Mouse (Mus musculus) right cerebral cortex, postnatal 14 days (tissue): ENCODE results near the gene Ebp.
A peak's percentile ranks its signal among the peaks of the same experiment; 100 is the strongest.

Source experiments
- DNase-seq: peaks from one replicate; pipeline ENCODE4 v3.0.0; 2022

The Ebp gene

DNA sequence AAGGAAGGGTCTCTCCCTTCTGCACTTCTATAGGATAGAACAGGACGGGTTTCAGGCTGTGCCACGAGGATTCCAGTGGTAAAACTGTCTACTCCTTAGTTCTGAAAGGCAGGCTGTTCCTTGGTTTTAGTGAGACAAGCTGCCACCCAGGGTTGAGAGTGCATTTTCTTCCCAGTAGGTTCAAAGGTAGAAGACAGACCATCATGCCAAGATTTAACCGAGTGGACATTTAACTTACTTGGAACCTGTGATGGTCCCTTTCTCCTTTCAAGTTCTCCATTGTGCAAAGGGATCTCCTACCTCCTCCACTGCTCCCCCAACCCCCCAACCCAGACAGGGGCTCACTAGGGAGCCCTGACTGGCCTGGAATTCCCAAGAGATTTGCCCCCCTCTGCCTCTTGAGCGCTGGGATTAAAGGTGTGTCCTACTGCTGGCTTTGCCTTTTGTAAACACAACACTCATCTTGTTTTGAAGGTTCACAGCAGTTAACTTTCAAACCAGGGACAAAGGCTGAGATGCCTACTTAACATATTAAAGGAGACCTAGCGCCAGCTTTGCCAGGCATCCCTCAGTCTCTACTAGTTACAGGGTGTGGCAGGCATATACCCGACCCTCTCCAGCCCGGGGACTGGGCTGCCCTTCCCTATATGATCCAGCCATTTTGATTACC lies 10.3 kb downstream of the Ebp start:
- no peak for DNase-seq

DNA sequence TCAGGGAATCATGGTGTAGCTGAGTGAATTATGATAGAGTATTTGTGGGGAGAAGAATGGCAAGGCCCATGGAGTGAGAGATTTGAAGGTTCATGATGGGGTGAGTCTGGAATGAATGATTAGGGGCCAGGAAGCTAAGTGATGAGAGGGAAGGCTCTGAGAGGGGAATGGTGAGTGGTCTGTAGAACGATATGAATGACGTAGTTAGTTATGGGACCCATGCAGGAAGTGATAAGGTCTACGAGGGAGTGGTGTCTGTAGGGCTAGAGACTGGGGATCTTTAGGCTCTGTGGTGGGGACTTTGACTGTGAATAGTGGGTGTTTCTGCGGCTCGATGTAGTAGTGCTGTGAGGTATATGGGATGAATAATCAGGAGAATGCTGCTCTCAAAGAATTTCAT lies 13.7 kb downstream of the Ebp start:
- DNase-seq: no peak

DNA sequence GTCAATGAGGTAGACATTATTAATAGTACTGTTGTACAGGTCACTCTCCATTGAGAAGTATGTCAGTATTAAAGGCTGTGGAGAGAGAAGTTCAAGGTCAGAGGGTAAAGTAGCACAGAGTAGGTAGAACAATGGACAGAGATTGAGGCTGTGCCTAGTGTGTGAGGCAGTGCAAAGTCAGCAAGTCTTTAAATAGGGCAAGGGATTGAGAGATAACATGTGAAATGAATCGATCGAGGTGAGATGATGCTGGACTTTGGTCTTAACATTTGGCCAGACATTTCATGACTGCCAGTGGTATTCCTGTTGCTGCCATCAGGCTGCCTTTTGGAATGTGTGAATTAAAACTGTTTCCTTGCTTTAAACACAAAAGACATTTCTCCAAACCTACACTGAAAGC lies 14.4 kb downstream of the Ebp start:
- no peak for DNase-seq

DNA sequence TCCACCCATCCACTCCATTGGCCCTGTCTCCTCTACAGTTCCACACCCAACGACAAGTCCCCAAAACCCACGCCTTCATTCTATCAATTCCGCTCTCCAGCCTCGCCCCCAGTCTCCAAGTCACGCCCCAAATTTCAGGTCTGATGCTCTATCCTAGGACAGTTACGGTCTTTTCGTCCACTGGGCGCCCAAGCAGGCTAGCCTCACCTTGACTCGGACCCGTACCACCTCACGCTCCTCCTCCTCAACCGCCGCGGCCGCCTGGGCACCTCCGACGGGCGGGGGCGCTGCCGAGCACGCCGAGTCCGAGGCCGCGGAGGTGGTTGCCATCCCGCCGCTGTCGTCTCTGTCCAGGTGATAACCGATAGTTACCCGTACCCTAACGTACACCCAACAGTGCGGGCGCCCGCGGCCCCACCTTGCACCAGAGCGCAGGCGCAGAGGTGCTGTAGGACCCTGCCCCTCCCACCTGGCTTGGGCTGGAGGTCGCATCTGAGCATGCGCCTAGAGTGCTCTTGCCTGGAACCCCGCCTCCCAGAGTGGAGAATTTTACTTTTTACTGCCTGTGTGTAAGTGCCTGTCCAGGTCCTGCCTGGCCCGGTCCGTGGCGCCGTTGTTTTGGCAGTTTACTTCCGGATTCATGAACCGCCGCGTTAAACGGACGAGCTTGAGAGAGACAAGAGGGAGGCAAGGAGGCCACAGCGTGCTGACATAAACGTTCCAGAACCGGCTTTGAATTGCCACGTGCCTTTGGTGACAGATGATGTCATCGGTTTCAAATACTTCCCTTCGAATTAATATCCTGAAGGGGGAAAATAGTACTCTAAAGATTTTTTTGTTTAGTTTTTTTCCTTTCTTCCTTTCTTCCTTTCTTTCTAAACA lies 17.6 kb downstream of the Ebp start, which contains the start of gene Tbc1d25:
Gene Tbc1d25, minus strand, starts transcription at position 678 of the 882 bp plus-strand sequence.
- DNase-seq: peak; percentile 72

DNA sequence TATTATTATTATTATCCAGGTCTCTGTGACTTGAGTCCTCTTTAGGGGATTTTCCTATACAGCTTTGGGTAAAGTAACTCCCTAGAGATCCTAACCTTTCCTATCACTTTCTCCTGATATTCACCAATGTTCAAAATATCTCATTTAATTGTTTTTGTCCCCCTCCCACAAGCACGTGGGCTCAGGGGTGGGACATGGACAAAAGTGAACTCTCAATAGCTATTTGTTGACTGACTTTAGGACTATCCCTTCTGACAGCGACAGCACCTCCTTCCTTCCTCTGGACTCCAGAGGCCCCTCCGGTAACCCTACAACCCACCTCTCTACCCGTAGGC lies 18.2 kb downstream of the Ebp start:
- no peak for DNase-seq

DNA sequence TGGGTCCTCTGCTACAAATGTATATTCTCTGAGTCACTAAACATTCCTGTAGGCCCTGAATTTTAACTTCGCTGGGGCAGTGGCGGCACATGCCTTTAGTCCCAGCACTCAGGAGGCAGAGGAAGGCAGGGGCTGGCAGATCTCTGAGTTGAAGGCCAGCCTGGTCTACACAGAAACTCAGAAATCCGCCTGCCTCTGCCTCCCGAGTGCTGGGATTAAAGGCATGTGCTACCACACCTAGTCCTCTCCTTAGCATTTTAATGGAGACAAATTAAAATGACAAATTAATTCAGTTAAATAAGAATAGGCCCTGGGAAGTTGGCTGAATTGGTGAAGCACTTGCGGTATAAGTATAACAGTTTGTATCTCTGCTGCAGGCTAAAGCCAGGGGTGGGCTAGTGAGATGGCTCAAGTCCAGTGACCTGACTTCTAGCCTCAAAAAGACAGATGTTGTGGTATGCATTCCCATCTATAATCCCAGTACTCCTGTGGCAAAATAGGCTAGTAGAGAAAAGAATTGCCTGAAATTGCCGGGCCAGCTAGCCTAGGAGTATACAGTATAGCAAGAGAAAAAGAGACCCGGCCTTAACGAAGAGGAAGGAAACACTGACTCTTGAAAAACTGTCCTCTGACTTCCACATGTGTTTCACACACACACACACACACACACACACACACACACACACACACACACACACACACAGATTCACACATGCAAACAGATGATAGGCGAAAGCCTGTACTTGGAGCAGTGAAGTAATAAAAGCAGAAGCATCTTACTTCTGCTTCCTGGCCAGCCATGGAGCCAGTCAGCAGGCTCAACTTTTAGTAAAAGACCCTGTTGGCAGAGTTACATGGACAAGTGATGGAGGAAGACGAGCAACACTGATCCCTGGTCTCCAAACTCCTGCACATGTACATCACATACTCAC lies 25.3 kb downstream of the Ebp start:
- DNase-seq: no peak

DNA sequence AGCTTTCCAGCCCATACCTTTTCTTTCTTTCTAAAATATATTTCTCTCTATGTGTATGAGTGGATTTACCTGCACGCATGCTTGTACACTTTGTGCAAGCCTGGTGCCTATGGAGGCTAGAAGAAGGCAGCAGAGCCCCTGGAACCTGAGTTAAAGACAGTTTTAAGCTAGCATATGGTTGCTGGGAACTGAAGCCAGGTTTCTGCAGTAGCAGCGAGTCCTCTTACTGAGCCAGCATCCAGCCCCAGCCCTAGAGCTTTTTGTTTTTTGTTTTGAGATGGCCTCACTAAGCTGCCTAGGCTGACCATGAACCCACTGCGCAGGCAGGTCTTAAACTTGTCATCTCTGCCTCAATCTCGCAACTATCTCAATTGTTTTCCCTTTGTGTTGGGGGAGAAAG lies 28.8 kb downstream of the Ebp start:
- DNase-seq: no peak

DNA sequence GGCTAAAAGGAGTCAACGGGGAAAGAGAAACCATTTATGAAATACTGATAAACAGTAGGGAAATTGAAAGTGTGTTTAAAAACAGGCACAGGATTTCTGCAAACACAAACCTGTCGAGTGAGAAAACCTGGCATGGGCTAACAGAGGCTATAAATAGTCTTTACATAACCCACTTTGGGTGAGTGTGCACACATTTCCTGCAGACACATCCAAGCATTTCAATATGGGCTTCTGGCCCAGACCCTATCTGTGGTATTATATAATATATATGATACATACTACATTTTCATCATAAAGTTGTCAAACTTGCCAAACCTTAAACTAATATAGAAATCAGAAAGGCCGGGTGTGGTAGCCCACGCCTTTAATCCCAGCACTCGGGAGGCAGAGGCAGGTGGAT lies 30.2 kb downstream of the Ebp start:
- no peak for DNase-seq

DNA sequence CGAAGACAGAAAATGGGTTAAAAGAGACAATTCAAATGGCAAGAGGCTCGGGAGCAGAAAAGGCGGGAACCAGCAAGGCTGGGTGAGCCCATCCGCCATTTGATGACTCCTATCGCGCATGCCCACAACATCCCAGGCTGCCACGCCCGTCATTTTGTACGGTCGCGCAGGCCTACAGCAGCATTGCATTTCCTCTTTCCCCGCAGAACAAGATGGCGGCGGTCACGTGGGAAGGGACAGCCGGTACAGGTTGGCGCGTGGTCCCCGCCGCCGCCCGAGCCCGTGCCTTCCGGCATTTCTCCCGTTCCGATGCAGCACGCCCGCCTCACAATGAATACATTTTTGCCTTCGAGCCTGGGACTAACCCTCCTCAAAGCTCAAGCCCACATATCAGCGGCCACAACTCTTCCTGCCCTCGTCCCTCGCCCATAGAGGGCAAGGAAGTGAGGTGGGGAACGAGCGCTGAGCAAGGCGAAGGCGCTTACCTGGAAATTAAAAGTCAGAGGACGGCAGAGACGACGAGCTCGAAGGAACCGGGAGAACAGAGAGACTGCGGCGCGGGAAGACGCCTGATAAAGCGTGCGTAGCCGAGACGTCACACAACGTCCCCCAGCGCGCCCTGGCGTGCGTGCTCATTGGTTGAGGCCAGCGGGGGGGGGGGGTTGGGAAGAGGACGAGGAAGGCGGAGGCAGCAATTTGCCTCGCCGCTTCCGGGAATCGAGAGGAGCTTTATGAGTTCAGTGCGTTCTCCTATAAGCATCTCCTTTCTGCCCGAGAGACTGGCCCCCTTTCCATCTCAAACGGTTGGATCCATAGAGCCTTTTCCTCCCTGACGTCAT lies 47.9 kb downstream of the Ebp start, which contains the start of gene Rbm3:
Gene Rbm3, minus strand, starts transcription at position 728 of the 839 bp plus-strand sequence.
- peak; percentile 84 for DNase-seq

DNA sequence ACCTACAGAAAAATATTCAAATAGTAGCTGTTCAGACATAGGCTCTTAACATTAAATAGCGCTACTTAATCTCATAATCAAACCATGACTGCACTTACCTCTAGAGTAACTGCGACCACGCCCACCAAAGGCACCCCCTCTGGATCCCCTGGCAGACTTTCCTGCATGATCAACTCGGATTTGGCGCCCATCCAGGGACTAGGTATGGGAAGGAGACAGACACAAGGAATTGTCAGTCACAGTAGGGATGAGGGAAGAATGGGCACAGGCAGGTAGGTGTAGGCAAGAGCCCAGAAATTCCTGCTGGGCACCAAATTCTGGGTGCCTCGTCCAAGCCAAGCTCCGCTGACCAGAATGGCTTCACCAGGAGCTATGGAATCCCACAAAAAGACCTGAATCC lies 49.6 kb downstream of the Ebp start:
- peak; percentile 23 for DNase-seq

DNA sequence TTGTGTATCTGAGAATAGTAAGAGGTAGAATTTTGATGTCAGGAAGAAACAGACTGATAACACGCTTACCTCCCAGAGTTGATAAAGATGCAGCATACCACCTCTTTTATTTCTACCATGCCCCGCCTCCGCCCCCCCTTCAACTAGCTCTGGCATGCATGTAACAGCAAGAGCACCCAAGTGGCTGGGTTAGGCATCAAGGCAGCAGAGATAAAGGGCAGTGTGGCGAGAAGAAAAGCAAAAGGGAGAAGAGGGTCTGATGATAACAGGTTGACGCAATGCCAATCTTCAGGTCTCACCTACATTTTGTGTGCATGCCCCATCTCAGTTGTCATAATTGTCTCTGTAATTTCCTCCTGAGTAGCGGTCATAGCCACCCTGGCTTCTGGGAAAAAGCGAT lies 50.4 kb downstream of the Ebp start:
- DNase-seq: no peak

DNA sequence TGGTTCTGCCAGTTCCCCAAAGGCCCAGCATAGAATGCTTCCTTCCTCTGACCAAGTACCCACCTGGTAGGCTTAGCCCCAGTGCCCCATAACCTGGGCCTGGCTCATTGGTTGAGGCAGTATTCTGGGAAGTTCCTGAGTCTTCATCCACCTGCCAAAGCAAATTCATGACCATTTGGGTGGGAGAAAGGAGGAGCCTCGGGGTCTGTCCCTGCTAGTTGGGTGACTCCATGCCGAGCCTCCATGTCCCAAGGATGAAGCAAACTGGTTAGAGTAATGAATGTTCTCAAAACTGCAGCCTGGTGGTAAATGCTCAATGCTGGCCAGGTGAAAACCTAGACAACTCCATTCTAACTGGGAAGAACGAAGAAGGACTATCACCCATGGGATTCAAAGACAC lies 52.3 kb downstream of the Ebp start:
- no peak for DNase-seq

DNA sequence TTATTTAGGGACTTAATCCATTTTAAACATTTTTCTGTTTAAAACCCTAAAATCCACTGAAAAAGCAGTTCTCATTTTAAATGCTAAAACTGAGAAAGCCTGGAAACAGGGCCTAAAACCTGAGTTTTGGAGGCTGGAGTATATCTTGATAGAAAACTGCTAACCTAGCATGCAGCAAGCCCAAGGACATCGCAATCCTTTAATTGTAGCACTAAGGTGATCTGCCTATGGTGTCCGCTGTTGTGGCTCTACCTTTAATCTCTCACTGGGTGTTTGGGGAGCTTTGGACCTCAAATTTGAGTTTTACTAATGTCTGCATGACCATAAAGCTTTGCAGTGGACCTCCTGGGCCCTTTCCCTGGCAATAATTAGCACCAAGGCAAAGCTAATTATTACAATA lies 52.9 kb downstream of the Ebp start:
- no peak for DNase-seq

DNA sequence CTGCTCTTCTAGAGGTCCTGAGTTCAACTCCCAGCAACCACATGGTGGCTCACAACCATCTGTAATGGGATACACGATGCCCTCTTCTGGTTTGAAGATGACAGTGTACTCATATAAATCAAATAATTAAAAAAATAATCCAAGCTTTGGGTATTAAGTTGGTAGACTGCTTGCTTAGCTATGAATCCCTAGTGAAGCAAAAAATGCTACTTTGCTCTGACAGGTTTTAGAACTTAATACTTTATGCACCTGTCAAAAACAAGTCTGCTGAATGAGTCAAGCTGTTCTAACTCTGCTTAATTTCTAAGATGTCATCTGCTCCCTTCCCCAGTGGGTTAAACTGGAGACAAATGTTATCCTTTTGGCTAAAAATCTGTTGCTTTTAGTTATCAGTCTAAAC lies 53.8 kb downstream of the Ebp start:
- no peak for DNase-seq

DNA sequence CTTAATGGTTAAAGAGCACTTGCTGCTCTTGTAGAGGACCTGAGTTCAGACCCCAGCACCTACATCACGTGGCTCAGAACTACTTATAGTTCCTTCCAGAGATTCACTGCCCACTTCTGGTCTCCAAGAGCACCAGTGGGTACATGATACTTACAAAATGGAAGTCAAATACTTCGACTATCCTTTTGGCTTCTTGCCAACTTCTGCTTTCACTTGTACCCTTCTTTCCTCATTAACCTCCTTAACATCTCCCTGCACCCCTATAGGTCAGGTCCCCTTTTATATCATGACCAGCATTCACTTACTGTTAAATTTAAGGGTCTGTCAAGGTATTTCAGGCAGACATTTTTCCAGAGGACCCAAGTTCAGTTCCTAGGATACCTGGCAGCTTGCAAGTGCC lies 57.4 kb downstream of the Ebp start:
- DNase-seq: no peak
